Mouse (Mus musculus): ENCODE results near the gene Nrros. TPM values are rescaled to one million over a fixed set of nuclear protein-coding genes. Genes with fewer than 3 reads are reported as not detected.

The Nrros gene
- polyA plus RNA-seq, 1 experiment from 2014 or later = 13.9 TPM

- no peak for ATAC-seq (replicated peaks; ENCODE audit: low FRiP score, low read depth)
- Histone ChIP-seq H3K9ac (ENCODE audit: low read depth, low read length) (no peak overlapping the region), H3K27me3 (ENCODE audit: insufficient read depth, low read length) (no peaks in the 10 kb centered on the region), H3K4me3 (replicated peaks; ENCODE audit: low read depth, low read length) (0 out of 2 replicates have a peak overlapping the region, but pooled peaks have one; percentile 36), H3K4me1 (replicated peaks; ENCODE audit: insufficient read depth, low read length) (peaks cover 9% of the 10 kb centered on the region; the same call in 1 of the 2 replicates), H3K36me3 (ENCODE audit: insufficient read depth, low read length) (no peaks in the 10 kb centered on the region), H3K9me3 (replicated peaks; ENCODE audit: low read length) (no peaks in the 10 kb centered on the region), H3K27ac (0 out of 2 replicates have a peak overlapping the region, but pooled peaks have one; percentile 2), H3K4me2 (ENCODE audit: low read length) (peak overlapping the region; percentile 60)
- 72% methylated on average over 5 of the region's 5 CpGs for WGBS
- no peak for DNase-seq (ENCODE audit: low spot score)
- no peak for TF ChIP-seq CTCF (IDR thresholded peaks at IDR 0.05; ENCODE audit: low read depth)
Measured at GRCm38 (mm10) chr16:32163891-32164290, 1.5 kb downstream of the Nrros start.

GRCm38 (mm10) chr16:32163392-32163791, 2.0 kb downstream of the Nrros start:
- H3K36me3 ChIP-seq (ENCODE audit: insufficient read depth, low read length) = no peaks in the 10 kb centered on the region
- DNase-seq (ENCODE audit: low spot score) (no peak), ATAC-seq (replicated peaks; ENCODE audit: low FRiP score, low read depth) (no peak)
- H3K4me3 ChIP-seq (replicated peaks; ENCODE audit: low read depth, low read length) = no peak overlapping the region
- H3K27me3 ChIP-seq (ENCODE audit: insufficient read depth, low read length) = no peaks in the 10 kb centered on the region
- H3K4me2 ChIP-seq (ENCODE audit: low read length) = peak overlapping the region; percentile 60
- H3K9me3 ChIP-seq (replicated peaks; ENCODE audit: low read length) = no peaks in the 10 kb centered on the region
- H3K4me1 ChIP-seq (replicated peaks; ENCODE audit: insufficient read depth, low read length) = peaks cover 9% of the 10 kb centered on the region; the same call in 1 of the 2 replicates
- no peak overlapping the region for H3K9ac ChIP-seq (ENCODE audit: low read depth, low read length)
- WGBS = 49% methylated on average over 4 of the region's 4 CpGs
- H3K27ac ChIP-seq = 0 out of 2 replicates have a peak overlapping the region, but pooled peaks have one; percentile 2
- no peak for TF ChIP-seq CTCF (IDR thresholded peaks at IDR 0.05; ENCODE audit: low read depth)

- no peak overlapping the region for H3K27ac ChIP-seq
- no peak for ATAC-seq (replicated peaks; ENCODE audit: low FRiP score, low read depth)
- H3K27me3 ChIP-seq (ENCODE audit: insufficient read depth, low read length) = no peaks in the 10 kb centered on the region
- WGBS = 88% methylated on average over 9 of the region's 9 CpGs
- H3K9ac ChIP-seq (ENCODE audit: low read depth, low read length) = no peak overlapping the region
- H3K36me3 ChIP-seq (ENCODE audit: insufficient read depth, low read length) = no peaks in the 10 kb centered on the region
- no peak for TF ChIP-seq CTCF (IDR thresholded peaks at IDR 0.05; ENCODE audit: low read depth)
- H3K4me2 ChIP-seq (ENCODE audit: low read length) = no peak overlapping the region
- no peaks in the 10 kb centered on the region for H3K9me3 ChIP-seq (replicated peaks; ENCODE audit: low read length)
- H3K4me1 ChIP-seq (replicated peaks; ENCODE audit: insufficient read depth, low read length) = peaks cover 9% of the 10 kb centered on the region; the same call in 1 of the 2 replicates
- H3K4me3 ChIP-seq (replicated peaks; ENCODE audit: low read depth, low read length) = no peak overlapping the region
- DNase-seq (ENCODE audit: low spot score) = no peak
Measured at GRCm38 (mm10) chr16:32160742-32161323, 4.6 kb downstream of the Nrros start.

- no peak for TF ChIP-seq CTCF (IDR thresholded peaks at IDR 0.05; ENCODE audit: low read depth)
- Histone ChIP-seq H3K9me3 (replicated peaks; ENCODE audit: low read length) (no peaks in the 10 kb centered on the region), H3K9ac (ENCODE audit: low read depth, low read length) (no peak overlapping the region), H3K36me3 (ENCODE audit: insufficient read depth, low read length) (no peaks in the 10 kb centered on the region), H3K4me3 (replicated peaks; ENCODE audit: low read depth, low read length) (no peak overlapping the region), H3K27ac (no peak overlapping the region), H3K4me1 (replicated peaks; ENCODE audit: insufficient read depth, low read length) (no peaks in the 10 kb centered on the region), H3K4me2 (ENCODE audit: low read length) (no peak overlapping the region), H3K27me3 (ENCODE audit: insufficient read depth, low read length) (no peaks in the 10 kb centered on the region)
- ATAC-seq (replicated peaks; ENCODE audit: low FRiP score, low read depth) (no peak), DNase-seq (ENCODE audit: low spot score) (no peak)
- 95% methylated on average over 3 of the region's 3 CpGs for WGBS
Measured at GRCm38 (mm10) chr16:32158966-32159365, 6.4 kb downstream of the Nrros start.

- ATAC-seq (replicated peaks; ENCODE audit: low FRiP score, low read depth) (no peak), DNase-seq (ENCODE audit: low spot score) (no peak)
- no peak overlapping the region for H3K9ac ChIP-seq (ENCODE audit: low read depth, low read length)
- H3K27ac ChIP-seq = no peak overlapping the region
- no peak overlapping the region for H3K4me2 ChIP-seq (ENCODE audit: low read length)
- 82% methylated on average over 2 of the region's 2 CpGs for WGBS
- no peak overlapping the region for H3K4me3 ChIP-seq (replicated peaks; ENCODE audit: low read depth, low read length)
- no peaks in the 10 kb centered on the region for H3K9me3 ChIP-seq (replicated peaks; ENCODE audit: low read length)
- TF ChIP-seq CTCF (IDR thresholded peaks at IDR 0.05; ENCODE audit: low read depth) = no peak
- H3K4me1 ChIP-seq (replicated peaks; ENCODE audit: insufficient read depth, low read length) = no peaks in the 10 kb centered on the region
- H3K36me3 ChIP-seq (ENCODE audit: insufficient read depth, low read length) = no peaks in the 10 kb centered on the region
- H3K27me3 ChIP-seq (ENCODE audit: insufficient read depth, low read length) = no peaks in the 10 kb centered on the region
Measured at GRCm38 (mm10) chr16:32157369-32157768, 8.0 kb downstream of the Nrros start.

GRCm38 (mm10) chr16:32156719-32157118, 8.7 kb downstream of the Nrros start:
- ATAC-seq (replicated peaks; ENCODE audit: low FRiP score, low read depth) (no peak), DNase-seq (ENCODE audit: low spot score) (no peak)
- Histone ChIP-seq H3K27ac (no peak overlapping the region), H3K9me3 (replicated peaks; ENCODE audit: low read length) (no peaks in the 10 kb centered on the region), H3K4me2 (ENCODE audit: low read length) (no peak overlapping the region), H3K27me3 (ENCODE audit: insufficient read depth, low read length) (no peaks in the 10 kb centered on the region), H3K9ac (ENCODE audit: low read depth, low read length) (no peak overlapping the region), H3K4me3 (replicated peaks; ENCODE audit: low read depth, low read length) (no peak overlapping the region), H3K4me1 (replicated peaks; ENCODE audit: insufficient read depth, low read length) (no peaks in the 10 kb centered on the region), H3K36me3 (ENCODE audit: insufficient read depth, low read length) (no peaks in the 10 kb centered on the region)
- 47% methylated on average over 3 of the region's 3 CpGs for WGBS
- no peak for TF ChIP-seq CTCF (IDR thresholded peaks at IDR 0.05; ENCODE audit: low read depth)
